Mouse (Mus musculus) lung, adult 18-20 months (tissue): Measurements from ENCODE around the gene Gm11992.

Experiments
- DNase-seq, 2 experiments: peaks; one replicate each; pipeline ENCODE4 v3.0.0; 2022; ENCODE audit warnings: mixed read lengths in 2 of 2

Gm11992 gene

GRCm38 (mm10) chr11:9116121-9116520, 67.7 kb downstream of the Gm11992 start:
- DNase-seq = peak in 1 of 2 experiments; percentile 14

- no peak for DNase-seq
Observed at GRCm38 (mm10) chr11:9116916-9117315, 68.5 kb downstream of the Gm11992 start.

- DNase-seq = peak; percentile 73 to 81
Observed at GRCm38 (mm10) chr11:9117358-9118049, 69.1 kb downstream of the Gm11992 start.

GRCm38 (mm10) chr11:9118050-9118420, 69.6 kb downstream of the Gm11992 start, which contains the start of gene Upp1:
Gene Upp1 (plus strand): TSS chr11:9118103.
- DNase-seq = no peak

GRCm38 (mm10) chr11:9118421-9119121, 70.2 kb downstream of the Gm11992 start:
- DNase-seq = peak; percentile 59 to 69
